Mouse (Mus musculus): ENCODE results near the gene Cops7b. TPM values are rescaled to one million over a fixed set of nuclear protein-coding genes. Genes with fewer than 3 reads are reported as not detected.
A peak's percentile ranks its signal among the peaks of the same experiment; 100 is the strongest.

The Cops7b gene
- total RNA-seq, 2 experiments from 2014 or later, result 24.5 TPM

DNA sequence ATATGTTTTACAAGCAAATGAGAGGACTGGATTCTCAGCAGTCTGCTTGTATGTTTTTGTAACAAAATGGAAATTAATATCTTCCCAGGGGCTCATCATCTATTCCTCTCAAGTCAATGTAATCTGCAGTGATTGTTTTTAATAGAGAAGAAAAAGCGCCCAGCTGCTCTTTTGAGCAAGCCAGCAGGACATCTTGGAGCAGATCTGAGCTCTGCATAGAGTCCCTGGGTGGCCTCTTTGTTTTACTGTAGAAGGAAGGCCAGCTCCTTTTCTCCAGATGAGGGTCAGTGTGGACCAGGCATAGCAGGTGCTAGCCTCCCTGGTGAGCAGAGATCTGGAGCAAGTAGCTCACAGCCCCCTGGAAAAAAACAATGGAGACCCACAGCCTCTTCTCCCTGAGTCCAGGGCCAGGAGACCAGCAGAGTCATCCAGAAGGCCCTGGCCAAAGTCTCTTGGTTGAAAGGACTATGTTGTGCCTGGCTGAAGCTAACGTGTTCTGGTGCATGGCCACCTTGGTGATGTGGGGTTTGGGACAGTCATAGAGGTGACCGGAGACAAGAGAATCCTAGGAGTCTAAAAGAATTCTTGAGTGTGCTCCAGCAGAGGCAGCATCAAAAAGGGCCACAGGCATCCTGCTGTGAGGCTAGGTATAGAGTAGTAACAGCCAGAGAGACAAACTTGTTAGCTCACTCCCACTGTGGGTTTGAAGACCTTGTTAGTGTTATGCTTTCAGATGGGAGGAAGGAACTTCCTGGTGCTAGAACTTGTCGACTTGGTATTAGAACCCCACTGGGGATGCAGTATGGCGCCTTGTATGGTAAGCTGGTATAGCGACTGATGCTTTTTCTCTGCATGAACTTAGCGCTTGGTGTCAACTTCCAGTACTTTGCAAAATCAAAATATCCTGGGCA, 51.4 kb downstream of the Cops7b start:
- no peak overlapping the region for H3K27ac ChIP-seq
- intact Hi-C loops (cut with DNase I), result no loop called here
- no peak for DNase-seq (ENCODE audit: extremely low spot score in 1 of 2, low spot score in 2 of 2)
- no peak overlapping the region for H3K4me3 ChIP-seq
- no peak for TF ChIP-seq CTCF (IDR thresholded peaks at IDR 0.05)

- Histone ChIP-seq H3K4me3 (no peak overlapping the region), H3K27ac (no peak overlapping the region)
Observed at GRCm38 (mm10) chr1:86634751-86635359, 52.2 kb downstream of the Cops7b start.

GRCm38 (mm10) chr1:86643101-86643809, 60.6 kb downstream of the Cops7b start:
- H3K4me3 ChIP-seq, result no peak overlapping the region
- intact Hi-C loops (cut with DNase I), result no loop called here
- H3K27ac ChIP-seq, result no peak overlapping the region
- no peak for TF ChIP-seq CTCF (IDR thresholded peaks at IDR 0.05)
- DNase-seq (ENCODE audit: extremely low spot score in 1 of 2, low spot score in 2 of 2), result no peak

More at GRCm38 (mm10) chr1:86634751-86635359, 52.2 kb downstream of the Cops7b start:
- TF ChIP-seq CTCF (IDR thresholded peaks at IDR 0.05), result no peak
- no peak for DNase-seq (ENCODE audit: extremely low spot score in 1 of 2, low spot score in 2 of 2)
- intact Hi-C loops (cut with DNase I), result no loop called here

DNA sequence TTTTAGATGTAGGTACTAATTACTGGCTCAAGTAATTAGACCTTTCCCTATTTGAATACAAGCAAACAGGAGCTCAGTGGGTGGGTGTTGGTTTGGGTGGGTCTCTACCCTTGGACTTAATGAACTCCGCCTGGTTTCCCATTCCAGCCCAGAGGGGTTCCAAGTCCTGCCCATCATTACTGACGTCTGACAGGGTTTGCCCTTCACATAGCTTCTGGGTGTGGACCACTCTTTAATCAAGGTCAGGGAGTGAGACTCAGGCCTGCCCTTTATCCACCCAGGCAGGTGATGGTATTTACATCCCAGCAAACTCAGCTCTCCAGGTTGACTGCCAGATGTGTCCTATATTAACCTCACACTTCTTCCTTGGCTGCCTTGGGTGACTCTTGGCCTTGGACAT, 64.8 kb downstream of the Cops7b start:
- Histone ChIP-seq H3K27ac (no peak overlapping the region), H3K4me3 (no peak overlapping the region)
- TF ChIP-seq CTCF (IDR thresholded peaks at IDR 0.05), result no peak
- intact Hi-C loops (cut with DNase I), result no loop called here
- DNase-seq (ENCODE audit: extremely low spot score in 1 of 2, low spot score in 2 of 2), result no peak

DNA sequence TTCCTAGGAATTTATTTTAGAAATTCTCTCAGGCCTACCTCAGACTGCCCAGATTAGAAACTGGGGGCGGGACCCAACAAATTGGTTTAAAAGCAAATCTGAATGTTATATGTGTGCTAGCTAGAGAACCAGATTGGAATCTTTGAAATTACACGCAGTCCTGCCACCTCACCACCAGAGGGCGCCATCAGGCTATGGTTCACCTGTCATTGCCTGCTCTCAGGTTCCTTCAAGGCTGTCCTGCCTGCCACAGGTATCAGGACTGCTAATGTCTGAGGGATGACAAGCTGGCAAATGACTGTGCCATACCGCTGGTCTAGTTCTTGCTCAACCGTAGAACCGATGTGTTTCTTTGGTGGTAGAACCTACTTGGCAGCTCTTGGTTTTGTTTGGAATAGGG, 67.6 kb downstream of the Cops7b start:
- no peak overlapping the region for H3K4me3 ChIP-seq
- DNase-seq (ENCODE audit: extremely low spot score in 1 of 2, low spot score in 2 of 2), result peak; percentile 76 to 81
- TF ChIP-seq CTCF (IDR thresholded peaks at IDR 0.05), result peak; percentile 95
- no peak overlapping the region for H3K27ac ChIP-seq
- intact Hi-C loops (cut with DNase I), result loop anchor here (1.0 kb wide), 2 partner anchors 392 to 537 kb away; no protein-coding TSS in a partner anchor

DNA sequence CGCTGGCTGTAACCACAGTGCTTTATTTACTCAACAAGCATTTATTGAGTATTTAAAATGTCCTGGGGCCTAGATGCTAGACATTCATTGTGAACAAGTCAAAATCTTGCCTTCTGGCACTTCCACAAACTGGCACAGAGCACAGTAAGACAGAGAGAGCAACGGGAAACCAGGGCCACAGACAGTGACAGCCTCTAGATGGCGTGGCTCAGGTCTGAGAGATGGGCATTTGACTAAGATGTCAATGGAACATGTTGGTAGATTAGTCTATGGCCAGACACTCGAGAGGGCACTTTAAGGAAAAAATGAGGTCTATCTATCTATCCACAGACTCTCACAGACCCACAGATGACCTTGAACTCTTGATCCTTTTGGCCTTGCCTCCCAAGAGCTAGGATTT, 70.0 kb downstream of the Cops7b start:
- peak; percentile 33 for TF ChIP-seq CTCF (IDR thresholded peaks at IDR 0.05)
- intact Hi-C loops (cut with DNase I), result no loop called here

GRCm38 (mm10) chr1:86657071-86657470, 74.4 kb downstream of the Cops7b start:
- Histone ChIP-seq H3K4me3 (no peak overlapping the region), H3K27ac (no peak overlapping the region)
- no peak for DNase-seq (ENCODE audit: extremely low spot score in 1 of 2, low spot score in 2 of 2)
- intact Hi-C loops (cut with DNase I), result no loop called here
- TF ChIP-seq CTCF (IDR thresholded peaks at IDR 0.05), result no peak

More for the DNA sequence above, 70.0 kb downstream of the Cops7b start:
- Histone ChIP-seq H3K4me3 (no peak overlapping the region), H3K27ac (no peak overlapping the region)
- DNase-seq (ENCODE audit: extremely low spot score in 1 of 2, low spot score in 2 of 2), result no peak

Small RNA genes within 50 kb of the gene (microRNA-seq; reads per million reads assigned to microRNA genes)
- 0 reads per million in 2 experiments for gene Gm22955

Other genes with a start within 250 kb of the Cops7b start
- gene Ncl, start 223.5 kb upstream of the Cops7b start, total RNA-seq (2021), result 100 to 1,000 TPM; 131 to 133 TPM
- gene Nmur1, start 156.7 kb upstream of the Cops7b start, total RNA-seq (2021), result not detected
- gene Tex44, start 156.6 kb upstream of the Cops7b start, total RNA-seq (2021), result not detected
- gene Ptma, start 56.2 kb upstream of the Cops7b start, total RNA-seq (2021), result 100 to 1,000 TPM; 353 to 363 TPM
- gene Pde6d, start 275 bp upstream of the Cops7b start, total RNA-seq (2021), result 10 to 100 TPM; 43.7 to 50.3 TPM
- 10 to 100 TPM in 1 of 2 experiments, 1 to 10 TPM in 1; 8.6 to 10.5 TPM for gene Nppc, start 87.7 kb downstream of the Cops7b start, total RNA-seq (2021)
- 10 to 100 TPM; 25.5 to 29.0 TPM for gene Dis3l2, start 120.9 kb downstream of the Cops7b start, total RNA-seq (2021)

Measured in left cerebral cortex, adult 2 months (tissue).